Mouse (Mus musculus): Measurements from ENCODE around the gene Cmklr1. TPM values are rescaled to one million over a fixed set of nuclear protein-coding genes. Genes with fewer than 3 reads are reported as not detected.

Cmklr1 gene
- 1.4 and 1.8 TPM in 2 replicates for polyA plus RNA-seq (2021; fragmentation: Nextera tagmentation)
- long read RNA-seq, experiment 1, partial matches to known transcripts = 0 of 1 reads
- long read RNA-seq, experiment 1, other reads (novel, unspliced or antisense) = 1 of 1 reads
- long read RNA-seq, experiment 2 = 0 reads

GRCm38 (mm10) chr5:113650035-113650865 lies at the start of gene Cmklr1:
Cmklr1 (minus strand) TSS chr5:113650426.

Other genes with a start within 250 kb of the Cmklr1 start
- 13.4 and 20.4 TPM in 2 replicates for gene Wscd2, start 160.1 kb downstream of the Cmklr1 start, polyA plus RNA-seq (2021; fragmentation: Nextera tagmentation)
- not detected in 2 replicates for gene 1700069L16Rik, start 74.3 kb upstream of the Cmklr1 start, polyA plus RNA-seq (2021; fragmentation: Nextera tagmentation)
- 11.8 and 12.6 TPM in 2 replicates for gene Ficd, start 85.4 kb upstream of the Cmklr1 start, polyA plus RNA-seq (2021; fragmentation: Nextera tagmentation)
- gene Sart3, start 122.1 kb upstream of the Cmklr1 start, polyA plus RNA-seq (2021; fragmentation: Nextera tagmentation) = 7.1 and 7.3 TPM in 2 replicates
- 333 and 381 TPM in 2 replicates for gene Iscu, start 122.3 kb upstream of the Cmklr1 start, polyA plus RNA-seq (2021; fragmentation: Nextera tagmentation)
- 18.5 and 23.3 TPM in 2 replicates for gene Tmem119, start 150.1 kb upstream of the Cmklr1 start, polyA plus RNA-seq (2021; fragmentation: Nextera tagmentation)
- 40.8 and 41.8 TPM in 2 replicates for gene Selplg, start 182.2 kb upstream of the Cmklr1 start, polyA plus RNA-seq (2021; fragmentation: Nextera tagmentation)